Mouse (Mus musculus): ENCODE measurements around the gene Rptor.

Gene Rptor

DNA sequence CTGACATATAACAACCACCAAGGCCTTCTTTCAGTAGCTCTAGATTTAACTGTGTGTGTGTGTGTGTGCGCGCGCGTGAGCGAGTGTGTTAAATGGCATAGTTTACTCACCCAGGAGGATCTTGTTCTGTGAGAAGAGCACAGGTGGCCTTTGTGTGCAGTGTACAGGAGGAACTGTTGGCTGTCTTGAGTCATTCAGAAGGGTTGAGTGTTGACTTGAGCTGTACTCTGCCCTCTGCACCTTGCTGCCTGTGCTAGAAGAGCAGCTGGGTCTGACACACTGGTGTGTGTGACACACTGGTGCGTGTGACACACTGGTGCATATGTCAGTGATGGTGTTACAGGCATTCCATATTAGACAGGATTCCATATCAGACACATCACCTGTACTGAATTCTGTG lies 8.8 kb downstream of the Rptor start:
- no peak for DNase-seq

DNA sequence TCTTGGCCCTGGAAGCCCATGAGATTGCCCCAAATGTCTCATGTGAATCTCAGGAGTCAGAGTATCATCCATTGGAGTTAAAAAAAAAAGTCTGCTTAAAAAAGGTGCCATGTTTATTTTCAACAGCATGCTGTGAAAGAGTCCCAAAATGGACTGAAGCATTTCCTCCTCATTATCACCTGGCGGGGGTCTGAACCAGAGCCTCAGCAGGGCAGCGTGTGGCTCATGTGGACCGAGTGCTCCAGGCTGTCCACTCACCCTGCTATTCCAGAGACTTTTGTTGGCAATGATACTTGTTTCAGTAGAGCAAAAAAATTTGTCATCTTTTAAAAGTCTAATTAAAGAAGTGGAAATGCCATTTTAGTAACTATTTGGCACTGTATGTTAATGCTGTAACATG lies 9.5 kb downstream of the Rptor start:
- DNase-seq, result no peak

DNA sequence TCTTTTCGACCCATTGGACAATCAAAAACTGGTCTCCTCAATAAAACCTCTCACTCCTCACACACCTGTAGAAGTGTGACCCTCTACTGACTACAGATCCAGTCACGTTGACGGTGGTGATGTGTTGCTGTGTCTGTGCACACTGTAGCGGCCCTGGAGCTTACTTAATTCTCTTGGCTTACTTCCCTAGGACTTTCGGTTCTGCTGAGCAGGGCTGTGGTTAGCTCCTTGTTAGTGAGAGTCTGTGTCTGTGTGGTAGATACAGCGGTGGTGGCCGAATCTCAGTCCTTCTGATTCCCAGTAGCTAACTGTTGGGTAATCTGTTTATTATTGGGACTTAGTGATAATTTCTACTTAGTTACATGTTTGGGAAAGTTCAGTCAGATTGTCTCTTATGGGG lies 12.4 kb downstream of the Rptor start:
- DNase-seq, result no peak

DNA sequence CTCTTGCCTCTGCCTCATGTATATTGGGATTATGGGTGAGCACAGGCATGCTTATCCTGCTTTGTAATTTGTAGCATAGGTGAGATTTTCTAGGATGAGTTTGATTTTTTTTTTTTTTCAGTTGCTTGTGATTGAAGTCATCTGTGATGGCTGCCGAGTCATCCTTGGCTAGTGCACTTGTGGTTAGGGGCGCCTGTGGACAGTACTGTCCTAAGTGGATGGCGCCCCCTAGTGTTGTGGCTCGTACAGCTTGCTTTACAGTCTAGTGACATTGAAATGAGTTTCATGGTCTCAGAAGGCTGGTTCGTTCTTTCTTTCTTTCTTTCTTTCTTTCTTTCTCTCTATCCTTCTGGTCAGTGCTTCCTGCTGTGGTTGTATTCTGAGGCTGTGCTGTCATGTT lies 16.1 kb downstream of the Rptor start:
- peak; percentile 64 to 66 for DNase-seq

DNA sequence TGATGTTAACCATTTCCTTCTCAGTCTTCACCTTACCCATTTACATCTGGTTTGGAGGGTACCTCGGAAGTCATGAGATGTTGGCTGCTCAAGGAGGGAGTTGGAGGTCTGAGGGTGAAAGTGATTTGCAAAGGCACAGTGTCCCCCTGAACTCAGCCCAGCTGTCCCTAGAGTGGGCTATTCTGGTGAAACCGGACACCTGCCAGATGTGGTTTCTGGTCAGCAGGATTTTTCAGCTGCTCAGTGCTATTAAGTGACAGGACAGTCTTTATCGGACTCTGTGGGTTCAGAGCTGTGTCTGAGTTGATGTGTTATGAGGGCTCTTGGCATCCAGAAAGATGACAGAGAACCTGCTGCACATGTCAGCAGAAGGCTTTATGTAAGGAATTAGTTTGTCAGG lies 18.6 kb downstream of the Rptor start:
- DNase-seq, result no peak

GRCm38 (mm10) chr11:119623800-119624199 lies 21.1 kb downstream of the Rptor start:
- DNase-seq, result no peak

GRCm38 (mm10) chr11:119624401-119624800 lies 21.7 kb downstream of the Rptor start:
- DNase-seq, result no peak

GRCm38 (mm10) chr11:119624955-119625354 lies 22.2 kb downstream of the Rptor start:
- no peak for DNase-seq

GRCm38 (mm10) chr11:119625476-119625875 lies 22.8 kb downstream of the Rptor start:
- no peak for DNase-seq

DNA sequence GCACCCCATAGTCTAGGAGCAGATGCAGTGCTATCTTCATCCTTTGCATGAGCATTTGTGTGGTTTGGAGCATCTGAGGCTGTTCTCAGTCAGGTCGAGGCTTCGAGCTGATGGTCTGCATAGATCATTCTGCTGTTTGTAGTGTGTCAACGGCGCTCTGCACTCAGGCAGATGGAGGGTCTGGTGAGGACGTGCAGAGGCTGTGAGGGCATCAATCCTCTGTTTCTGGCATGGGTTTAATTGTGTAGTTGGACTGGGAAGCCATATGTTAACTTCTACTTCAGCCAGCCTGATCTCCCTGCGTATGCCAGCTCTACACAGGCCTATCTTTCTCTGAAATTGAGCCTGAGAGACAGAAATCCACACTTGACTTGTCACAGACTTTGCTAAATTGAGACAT lies 23.2 kb downstream of the Rptor start:
- no peak for DNase-seq

- DNase-seq, result peak; percentile 14
These were observed 24.5 kb downstream of the Rptor start for GRCm38 (mm10) chr11:119627243-119627642.

- DNase-seq, result no peak
These were observed 26.4 kb downstream of the Rptor start for GRCm38 (mm10) chr11:119629072-119629471.

- DNase-seq, result no peak
These were observed 27.6 kb downstream of the Rptor start for GRCm38 (mm10) chr11:119630329-119630728.

- DNase-seq, result no peak
These were observed 28.6 kb downstream of the Rptor start for GRCm38 (mm10) chr11:119631222-119631870.

- DNase-seq, result no peak
These were observed 33.7 kb downstream of the Rptor start for GRCm38 (mm10) chr11:119636371-119636883.

DNA sequence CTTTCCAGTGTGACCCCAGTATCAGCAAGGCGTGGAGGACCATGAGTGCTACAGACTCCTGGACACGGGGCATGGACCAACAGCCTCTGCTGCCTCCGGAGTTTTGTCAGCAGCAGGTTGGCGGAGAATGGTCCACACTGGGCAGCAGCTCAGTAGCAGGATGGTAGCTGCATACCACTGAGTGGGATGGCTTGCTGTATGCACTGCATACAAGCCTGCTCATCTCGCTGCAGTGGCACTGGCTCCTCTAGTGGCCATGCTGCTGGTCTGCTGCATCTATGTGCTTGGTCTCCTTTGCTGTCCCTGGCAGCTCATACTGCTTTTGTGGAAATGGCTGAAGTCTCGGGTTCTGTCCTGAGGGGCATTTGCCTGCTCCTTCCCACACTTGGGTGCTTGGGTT lies 34.8 kb downstream of the Rptor start:
- no peak for DNase-seq

- DNase-seq, result no peak
These were observed 37.8 kb downstream of the Rptor start for GRCm38 (mm10) chr11:119640491-119640890.

- no peak for DNase-seq
These were observed 39.2 kb downstream of the Rptor start for GRCm38 (mm10) chr11:119641831-119642381.

DNA sequence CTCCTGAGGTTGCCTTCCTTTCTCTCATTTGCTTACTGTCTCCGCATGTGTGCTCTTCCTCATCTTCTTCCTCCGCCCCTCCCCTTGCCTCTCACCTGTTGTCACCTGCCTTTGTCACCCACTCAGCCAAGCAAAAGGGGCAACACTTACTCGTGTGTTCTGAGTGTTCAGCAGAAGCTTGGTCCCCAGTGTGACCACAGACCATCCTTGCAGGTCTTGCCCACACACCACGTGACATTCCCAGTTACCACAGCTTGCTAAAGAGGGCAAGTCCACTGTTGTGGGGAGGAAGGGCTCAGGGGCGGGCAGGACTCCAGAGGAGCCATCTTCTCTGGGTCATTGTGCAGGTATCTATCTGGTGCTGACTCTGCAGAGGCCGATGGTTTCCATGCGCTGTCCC lies 40.6 kb downstream of the Rptor start:
- DNase-seq, result no peak

DNA sequence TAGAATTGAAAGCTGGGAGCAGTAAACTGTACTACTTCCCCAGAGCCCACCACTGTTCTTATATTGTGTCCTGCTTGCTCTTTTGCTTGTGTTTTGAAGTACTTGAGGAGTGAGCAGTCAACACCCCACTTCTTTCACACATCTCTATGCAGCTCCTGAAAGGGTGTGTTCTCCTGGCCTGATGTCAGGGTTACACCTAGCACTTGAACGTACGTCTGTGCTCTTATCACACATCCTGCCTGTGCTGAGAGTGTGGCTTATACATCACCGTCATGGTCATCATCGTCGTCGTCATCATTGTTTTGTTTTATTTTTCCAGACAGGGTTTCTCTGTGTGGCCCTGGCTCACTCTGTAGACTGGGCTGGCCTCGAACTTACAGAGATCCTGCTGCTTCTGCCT lies 41.4 kb downstream of the Rptor start:
- DNase-seq, result no peak

DNA sequence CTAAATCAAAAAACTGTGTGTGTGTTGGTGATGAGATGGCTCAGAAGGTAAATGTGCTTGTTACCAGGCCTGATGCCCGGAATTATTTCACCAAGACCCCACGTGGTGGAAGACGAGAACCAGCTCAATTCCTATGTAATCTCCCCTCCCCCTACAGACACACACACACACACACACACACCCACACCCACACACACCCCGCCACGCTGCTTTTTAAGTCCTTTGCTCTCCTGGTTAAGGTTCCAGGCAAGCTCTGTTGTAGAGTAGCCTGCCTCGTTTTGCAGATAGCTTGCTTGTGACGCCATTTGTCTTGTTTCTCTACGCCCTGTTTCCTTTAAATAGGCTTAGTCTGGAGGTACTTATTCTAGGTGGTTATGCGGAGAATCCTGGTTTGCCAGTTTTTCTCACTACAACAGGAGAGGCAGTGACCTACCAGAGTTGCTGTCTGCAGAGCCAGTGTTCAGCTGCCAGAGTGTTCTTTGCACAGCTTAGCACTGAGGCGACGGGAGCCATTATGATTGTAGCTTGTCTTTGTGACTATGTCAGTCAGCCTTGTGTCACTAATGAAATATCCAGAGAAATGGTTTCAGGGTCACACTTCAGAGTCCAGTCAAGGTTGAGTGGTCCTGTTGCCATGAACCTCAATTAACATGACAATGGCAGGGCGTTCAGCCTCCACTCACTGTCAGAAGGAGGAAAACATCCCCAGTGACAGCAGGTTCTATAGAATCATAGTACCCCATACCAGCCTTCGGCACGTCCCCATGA lies 42.1 kb downstream of the Rptor start:
- DNase-seq, result no peak

DNA sequence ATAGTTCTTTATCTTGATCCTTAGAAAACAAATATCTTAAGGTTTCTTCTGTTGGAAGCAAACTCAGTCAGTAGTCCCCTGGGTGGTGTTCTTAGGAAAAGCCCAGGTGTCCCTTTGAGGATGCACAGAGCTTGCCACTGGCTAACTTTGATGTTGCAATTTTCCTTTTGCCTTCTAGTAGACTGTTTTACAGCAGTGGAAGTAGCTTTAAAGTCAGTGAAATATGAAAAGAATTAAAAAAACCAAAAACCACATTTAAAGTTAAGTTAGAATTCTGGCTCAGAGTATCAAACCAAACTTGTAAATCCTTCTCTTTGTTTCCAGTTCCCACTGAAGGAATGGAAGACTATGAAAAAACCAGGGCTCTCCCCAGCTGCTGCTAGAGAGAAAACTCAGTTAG lies 47.8 kb downstream of the Rptor start:
- DNase-seq, result no peak

DNA sequence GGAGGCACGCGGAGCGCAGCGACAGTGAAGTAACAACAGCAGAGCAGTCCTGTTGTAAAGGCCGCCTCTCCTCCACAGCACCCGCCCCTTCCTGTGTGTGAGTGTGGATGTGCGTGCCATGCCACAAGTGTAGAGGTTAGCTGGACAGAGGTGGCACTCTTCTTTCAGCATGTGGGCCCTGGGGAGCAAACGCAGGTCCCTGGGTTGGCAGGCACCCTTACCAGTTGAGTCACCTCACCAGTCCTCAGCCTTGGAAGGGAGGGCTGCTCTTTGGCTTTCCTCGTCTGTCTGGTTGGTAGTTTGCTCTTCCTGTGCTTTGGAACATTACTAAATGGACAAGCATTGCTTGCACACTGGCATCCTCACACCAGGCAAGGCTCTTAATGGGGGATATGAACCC lies 50.6 kb downstream of the Rptor start:
- no peak for DNase-seq

GRCm38 (mm10) chr11:119657534-119657933 lies 54.8 kb downstream of the Rptor start:
- no peak for DNase-seq
